Mouse (Mus musculus) bone marrow macrophage, adult 2 months (primary cell): ENCODE measurements at regions not wholly inside any gene's neighbourhood (a gene's known extent, or its start where the extent isn't known, plus 50 kb on each side); places are given as distances from the start of the nearest gene placed in this dataset.
"Not testable (repeated sequence)": the region's sequence is repeated elsewhere in the genome, so short reads cannot be mapped to it uniquely, and the experiment has no call there.

Experiments used
- H3K27ac ChIP-seq: 2 replicates; pipeline ENCODE4 v1.5.1; 2012; ENCODE audit warnings: low read depth, low read length; ENCODE audit not compliant: insufficient read depth
- H3K4me1 ChIP-seq: 2 replicates; pipeline ENCODE4 v1.6.1; 2012; ENCODE audit warnings: low read length; ENCODE audit not compliant: control insufficient read depth, insufficient read depth
- H3K4me3 ChIP-seq: 2 replicates; pipeline ENCODE4 v1.5.1; 2012; ENCODE audit warnings: mild to moderate bottlenecking, low read length, moderate library complexity; ENCODE audit not compliant: insufficient read depth
- CTCF ChIP-seq: IDR thresholded peaks from 2 replicates; pipeline ENCODE4 v1.5.1; 2012; ENCODE audit warnings: low read depth, mild to moderate bottlenecking, low read length, moderate library complexity
- POLR2A ChIP-seq: IDR thresholded peaks from 2 replicates; pipeline ENCODE4 v1.6.1; 2012; ENCODE audit warnings: mild to moderate bottlenecking, low read depth, low read length, borderline replicate concordance

DNA sequence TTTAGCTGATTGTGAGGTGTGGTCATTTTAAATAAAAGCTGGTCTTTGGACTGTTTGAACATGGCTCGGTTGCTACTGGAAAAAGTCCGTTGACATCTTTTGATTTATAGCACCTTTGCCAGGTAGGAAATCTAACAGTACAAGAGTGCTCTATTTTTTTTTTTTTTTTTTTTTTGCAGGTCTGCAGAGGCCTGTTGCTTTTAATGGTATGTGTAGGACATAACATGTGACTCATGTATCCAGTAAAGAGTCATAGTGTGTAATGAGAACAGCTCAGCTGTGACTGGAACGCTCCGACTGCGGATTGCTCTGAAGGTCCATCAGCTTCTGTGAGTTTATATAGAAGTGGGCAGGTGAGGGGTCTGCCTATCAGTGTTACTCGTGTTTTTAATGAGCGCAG is 190.0 kb upstream of the Tmem45b start:
- TF ChIP-seq POLR2A, result no peak
- no peak for TF ChIP-seq CTCF
- Histone ChIP-seq H3K4me3 (no peak overlapping the region), H3K4me1 (no peaks in the 10 kb centered on the region), H3K27ac (no peak overlapping the region)

DNA sequence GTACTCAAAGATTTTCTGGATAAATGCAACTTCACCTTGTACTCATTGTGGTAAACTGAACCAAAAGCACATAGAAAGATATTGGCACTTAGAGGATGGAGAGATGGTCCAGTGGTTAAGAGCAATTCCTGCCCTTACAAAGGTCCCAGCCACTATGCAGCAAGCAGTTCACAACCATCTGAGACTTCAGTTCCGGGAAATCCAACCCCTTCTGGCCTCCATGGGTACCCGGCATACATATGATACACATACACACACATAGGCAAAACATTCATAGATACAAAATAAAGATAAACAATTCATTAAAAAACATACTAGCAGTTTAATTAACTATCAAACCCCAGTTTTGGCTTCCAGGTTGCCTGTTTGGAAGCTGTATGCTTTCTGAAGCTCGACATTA is 189.5 kb upstream of the Tmem45b start:
- no peaks in the 10 kb centered on the region for H3K4me1 ChIP-seq
- no peak for TF ChIP-seq POLR2A
- TF ChIP-seq CTCF, result no peak
- H3K4me3 ChIP-seq, result no peak overlapping the region
- no peak overlapping the region for H3K27ac ChIP-seq

DNA sequence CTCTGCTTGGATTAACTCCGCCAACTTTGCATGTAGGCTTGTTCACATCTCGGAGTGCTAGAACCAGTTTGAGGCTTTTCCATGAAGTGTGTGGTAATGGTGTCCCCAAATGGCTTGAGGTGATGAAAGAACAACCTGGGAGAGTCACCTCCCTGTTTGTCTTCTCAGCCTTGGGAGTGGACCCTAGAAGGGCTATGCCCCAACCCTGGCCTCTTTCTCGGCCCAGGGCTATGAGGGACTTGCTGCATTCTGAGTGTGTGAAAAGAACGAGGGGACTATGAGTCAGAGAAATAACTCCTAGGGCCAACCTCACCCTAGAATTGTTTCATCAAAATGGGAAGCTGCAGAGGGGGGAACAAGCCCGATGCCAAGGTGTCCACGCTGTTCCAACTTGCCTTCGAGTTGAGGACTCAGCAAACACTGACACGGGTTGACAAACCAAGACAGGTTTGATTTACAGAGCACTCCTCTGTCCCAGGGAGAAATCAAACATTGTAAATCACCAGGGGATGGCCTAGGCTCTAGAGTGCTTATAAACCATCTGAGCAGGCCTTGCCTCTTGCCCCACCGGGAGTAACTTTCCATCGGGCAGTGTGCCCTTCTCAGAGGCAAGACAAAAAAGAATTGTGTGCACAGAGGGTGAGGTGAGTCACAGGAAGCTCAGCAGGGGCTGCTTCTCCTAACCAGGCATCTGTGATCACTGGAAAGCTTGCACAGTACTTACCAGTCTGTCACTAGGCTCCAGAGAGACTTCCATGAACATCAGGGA is 186.3 kb upstream of the Tmem45b start:
- H3K4me1 ChIP-seq, result no peaks in the 10 kb centered on the region
- no peak overlapping the region for H3K27ac ChIP-seq
- H3K4me3 ChIP-seq, result no peak overlapping the region
- TF ChIP-seq POLR2A (no peak), CTCF (no peak)

DNA sequence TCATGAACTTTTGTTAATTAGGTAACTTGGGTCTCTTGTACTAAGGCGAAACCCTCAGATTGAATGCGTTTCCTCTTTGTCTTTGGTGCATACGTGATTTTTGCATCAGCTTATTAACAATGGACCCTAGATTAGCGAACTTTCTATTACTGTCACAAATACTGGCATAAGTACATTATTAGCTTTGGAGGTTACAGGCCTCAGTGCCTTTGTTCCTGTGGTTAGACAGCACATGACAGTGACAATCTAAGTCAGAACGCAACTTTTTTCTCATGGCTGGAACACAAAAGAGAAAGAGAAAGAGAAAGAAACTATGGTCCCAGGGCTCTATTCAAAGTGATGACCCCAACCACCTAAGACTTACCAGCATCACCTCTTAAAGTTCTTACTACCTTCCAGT is 184.8 kb upstream of the Tmem45b start:
- Histone ChIP-seq H3K4me1 (no peaks in the 10 kb centered on the region), H3K4me3 (no peak overlapping the region), H3K27ac (no peak overlapping the region)
- TF ChIP-seq POLR2A (no peak), CTCF (no peak)

DNA sequence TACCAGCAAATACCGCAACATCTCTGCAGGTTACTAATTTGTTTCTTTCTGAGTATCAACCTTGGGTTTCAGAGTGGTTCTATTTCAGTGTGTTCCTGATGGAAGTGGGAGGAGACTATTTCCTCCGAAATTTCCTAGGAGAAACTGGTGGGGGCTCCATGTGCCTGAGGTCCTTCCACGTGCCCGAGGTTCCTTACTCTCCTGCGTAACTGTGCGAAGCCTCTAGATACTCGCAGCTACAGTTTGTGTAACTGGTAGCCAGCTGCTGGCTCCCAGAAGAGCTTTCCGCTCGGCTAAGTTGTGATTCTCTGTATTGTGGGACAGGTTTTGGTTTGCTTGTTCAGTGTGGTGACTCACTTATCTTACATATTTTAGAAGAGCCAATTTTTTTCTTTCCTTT is 184.3 kb upstream of the Tmem45b start:
- no peak overlapping the region for H3K4me3 ChIP-seq
- no peak overlapping the region for H3K27ac ChIP-seq
- no peaks in the 10 kb centered on the region for H3K4me1 ChIP-seq
- no peak for TF ChIP-seq POLR2A
- TF ChIP-seq CTCF, result no peak

DNA sequence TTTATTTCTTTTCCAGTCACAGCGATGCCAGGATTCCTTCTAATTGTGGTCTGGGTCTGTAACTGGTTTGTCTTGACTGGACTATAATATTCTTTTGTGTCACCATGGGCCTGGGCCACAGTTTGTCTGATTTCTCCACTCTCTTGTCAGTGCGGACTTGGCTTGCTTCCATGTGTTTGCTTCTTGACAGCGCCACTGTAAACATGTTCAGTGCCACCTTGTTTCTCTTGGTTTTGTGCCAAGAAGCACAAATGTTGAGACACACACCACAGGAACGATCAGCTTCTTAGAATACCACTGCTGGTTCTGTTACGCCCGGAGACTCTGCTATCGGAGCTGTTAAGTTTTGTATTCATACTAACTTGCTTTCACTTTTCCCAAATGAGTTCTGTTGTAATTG is 180.9 kb upstream of the Tmem45b start:
- Histone ChIP-seq H3K4me1 (no peaks in the 10 kb centered on the region), H3K4me3 (no peak overlapping the region), H3K27ac (no peak overlapping the region)
- TF ChIP-seq POLR2A (no peak), CTCF (no peak)

DNA sequence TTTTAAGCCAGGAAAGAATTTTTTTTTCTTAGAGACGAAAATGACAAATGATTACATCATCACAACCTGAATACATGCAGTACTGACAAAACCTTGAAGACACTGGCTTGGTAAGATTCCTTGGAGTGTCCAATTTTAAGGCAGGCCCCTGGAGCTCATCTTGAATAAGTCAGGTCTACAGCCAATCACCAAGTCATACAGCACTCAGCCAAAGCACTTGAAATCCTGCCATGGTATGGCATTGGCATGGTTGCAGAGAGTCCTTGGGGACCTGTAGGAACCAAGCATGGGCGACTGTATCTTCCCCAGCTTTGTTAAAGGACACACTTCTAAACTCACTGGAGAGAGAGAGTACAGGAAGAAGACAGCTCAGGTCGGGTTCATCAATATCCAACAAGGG is 179.8 kb upstream of the Tmem45b start:
- Histone ChIP-seq H3K4me3 (no peak overlapping the region), H3K27ac (no peak overlapping the region), H3K4me1 (no peaks in the 10 kb centered on the region)
- TF ChIP-seq POLR2A (no peak), CTCF (no peak)

DNA sequence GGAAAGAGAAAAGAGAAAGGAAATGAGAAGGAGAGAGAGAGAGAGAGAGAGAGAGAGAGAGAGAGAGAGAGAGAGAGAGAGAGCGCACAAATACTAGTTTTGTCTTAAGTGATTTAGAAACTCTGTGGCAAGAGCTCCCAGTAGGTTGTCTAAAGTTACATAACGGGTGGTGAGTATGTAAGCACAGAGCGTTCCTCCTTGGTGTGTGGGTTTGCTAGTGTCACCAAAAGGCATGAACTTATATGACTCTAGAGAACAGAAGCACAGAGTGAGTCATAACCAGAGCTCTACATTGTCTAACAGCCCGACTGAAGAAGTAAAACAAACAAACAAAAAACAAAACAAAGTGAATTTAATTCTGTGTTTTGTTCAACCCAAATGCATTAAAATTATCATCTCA is 177.9 kb upstream of the Tmem45b start:
- TF ChIP-seq CTCF (no peak), POLR2A (no peak)
- Histone ChIP-seq H3K4me1 (no peaks in the 10 kb centered on the region), H3K4me3 (no peak overlapping the region), H3K27ac (no peak overlapping the region)

DNA sequence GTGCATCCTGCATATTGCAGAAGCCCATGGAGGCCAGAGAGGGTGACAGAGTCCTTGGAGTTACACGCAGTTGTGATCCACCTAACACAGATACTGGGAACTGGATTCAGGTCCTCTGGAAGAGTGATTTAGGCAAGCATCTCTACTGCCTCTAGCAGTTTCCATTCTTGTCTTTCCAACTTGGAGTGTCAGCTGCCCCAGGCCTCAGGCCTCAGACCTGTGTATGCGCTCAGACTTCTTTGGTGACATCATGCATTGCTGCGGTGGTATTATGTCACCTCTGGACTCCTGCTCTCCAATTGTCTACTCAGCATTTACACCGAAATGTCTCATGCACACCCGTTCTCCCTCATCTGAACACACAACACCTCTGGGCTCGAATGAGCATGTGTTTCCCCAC is 164.0 kb upstream of the Tmem45b start:
- Histone ChIP-seq H3K4me3 (no peak overlapping the region), H3K27ac (no peak overlapping the region), H3K4me1 (no peaks in the 10 kb centered on the region)
- no peak for TF ChIP-seq POLR2A
- no peak for TF ChIP-seq CTCF

DNA sequence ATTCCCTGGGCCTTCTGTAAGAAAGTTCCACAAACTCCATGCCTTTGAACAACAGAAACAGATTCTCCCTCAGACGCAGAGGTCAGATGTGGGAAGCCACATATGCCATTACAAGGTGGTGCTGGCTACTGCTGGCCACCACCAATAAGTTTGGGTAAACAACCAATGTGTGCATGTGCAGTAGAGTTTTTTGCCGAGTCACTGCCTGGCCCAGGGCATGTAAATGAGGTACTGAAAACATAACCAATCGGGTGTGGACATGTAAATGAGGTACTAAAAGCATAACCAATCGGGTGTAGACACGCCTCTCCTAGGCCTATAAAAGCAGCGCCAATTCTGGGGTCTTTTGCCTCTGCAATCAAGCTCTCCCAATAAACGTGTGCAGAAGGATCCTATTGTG is 157.3 kb upstream of the Tmem45b start:
- H3K4me1 ChIP-seq, H3K4me3 ChIP-seq, H3K27ac ChIP-seq: not testable (repeated sequence)

DNA sequence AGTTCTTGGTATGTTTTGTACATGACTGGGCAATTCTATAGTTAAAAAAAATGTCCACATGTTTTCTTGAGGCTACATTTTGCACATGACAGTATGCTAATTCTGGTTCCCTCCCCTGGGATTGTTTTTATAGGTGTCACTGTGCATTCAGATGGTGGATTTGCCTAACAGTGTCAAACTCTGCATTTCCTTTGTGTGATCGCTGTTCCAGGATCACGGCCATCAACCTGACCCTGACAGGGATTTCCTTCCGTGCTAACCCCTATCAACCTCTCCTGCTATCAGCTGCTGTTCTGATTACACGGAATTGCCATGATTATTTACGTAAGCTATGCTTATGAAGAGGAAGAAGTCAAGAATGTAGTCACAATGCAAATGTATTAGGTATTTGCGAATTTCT is 155.1 kb upstream of the Tmem45b start:
- no peak for TF ChIP-seq POLR2A
- TF ChIP-seq CTCF, result no peak
- H3K4me1 ChIP-seq, result no peaks in the 10 kb centered on the region
- no peak overlapping the region for H3K27ac ChIP-seq
- no peak overlapping the region for H3K4me3 ChIP-seq
